Mouse (Mus musculus) kidney, adult 2 months (tissue): ENCODE measurements around the gene Cdc42ep2. TPM values are rescaled to one million over a fixed set of nuclear protein-coding genes. Genes with fewer than 3 reads are reported as not detected.
A peak's percentile ranks its signal among the peaks of the same experiment; 100 is the strongest.

Experiments used
- DNase-seq: peaks from one replicate; pipeline ENCODE4 v3.0.0; 2021
- H3K27ac ChIP-seq: fragments of 200-500 bp; 2 replicates; pipeline ENCODE4 v1.5.1; 2012; ENCODE audit warnings: low read depth, low read length, control low read depth, inconsistent platforms; ENCODE audit not compliant: insufficient read depth
- H3K27me3 ChIP-seq: fragments of 200-500 bp; replicated peaks from 2 replicates; pipeline ENCODE4 v1.6.1; 2012; ENCODE audit warnings: mild to moderate bottlenecking, moderate library complexity, low read length, inconsistent platforms; ENCODE audit not compliant: control insufficient read depth, insufficient read depth
- H3K36me3 ChIP-seq: fragments of 200-500 bp; 2 replicates; pipeline ENCODE4 v1.6.1; 2012; ENCODE audit warnings: mild to moderate bottlenecking, moderate library complexity, low read length, inconsistent platforms; ENCODE audit not compliant: control insufficient read depth, insufficient read depth
- H3K4me1 ChIP-seq: fragments of 200-500 bp; 2 replicates; pipeline ENCODE4 v1.6.1; 2011; ENCODE audit warnings: low read length; ENCODE audit not compliant: control insufficient read depth, insufficient read depth
- H3K4me3 ChIP-seq: fragments of 200-500 bp; 2 replicates; pipeline ENCODE4 v1.5.1; 2011; ENCODE audit warnings: mild to moderate bottlenecking, low read depth, low read length, control low read depth; ENCODE audit not compliant: insufficient read depth
- CTCF ChIP-seq: fragments of 200-500 bp; conservative IDR thresholded peaks from 2 replicates; pipeline ENCODE4 v1.5.1; 2011; ENCODE audit warnings: low read depth, mild to moderate bottlenecking, control low read depth, low read length, moderate library complexity, mixed read lengths; ENCODE audit not compliant: insufficient read depth, insufficient read length
- POLR2A ChIP-seq: fragments of 200-500 bp; IDR thresholded peaks from one replicate; pipeline ENCODE4 v1.6.1; 2011; ENCODE audit warnings: low read depth, low read length, control low read depth
- WGBS: fragments of 180-500 bp; shearing (Covaris S2); methylation state at CpG from one replicate; pipeline ENCODE4 v1.1.7; 2018; 5-methylcytosine and 5-hydroxymethylcytosine counted together
- polyA plus RNA-seq: library from polyadenylated mRNA; depleted of rRNA; stranded (reverse); fragments of >200 nt; gene quantifications from 2 replicates; pipeline ENCODE4 v1.2.3, GENCODE M21; 2012; rRNA removed

The Cdc42ep2 gene
- polyA plus RNA-seq, 1 experiment: 12.0 TPM

DNA sequence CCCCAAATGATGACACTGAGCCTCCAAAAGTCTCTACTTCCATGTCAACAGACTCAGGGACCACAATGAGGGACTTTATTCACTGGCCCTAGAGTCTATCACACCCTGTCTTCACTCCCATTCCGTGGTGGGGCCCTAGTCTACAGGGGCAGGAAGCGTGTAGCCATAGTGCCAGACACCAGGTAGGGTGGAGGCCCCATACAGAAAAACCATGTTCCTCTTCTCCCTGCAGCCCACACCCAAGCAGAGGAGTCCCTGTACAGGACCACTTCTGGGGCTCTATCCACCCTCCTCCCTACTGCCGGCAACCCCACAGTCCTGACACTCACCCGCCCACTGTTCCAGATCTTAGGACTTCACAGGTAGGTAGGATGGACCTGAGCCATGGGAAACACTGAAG is 52.1 kb downstream of the Cdc42ep2 start:
- H3K4me1 ChIP-seq: peaks cover 16% of the 10 kb centered on the region; the same call in 1 of the 2 replicates
- H3K27ac ChIP-seq: no peak overlapping the region
- H3K27me3 ChIP-seq: no peaks in the 10 kb centered on the region
- WGBS: 81% methylated on average over 4 of the region's 4 CpGs
- no peak for TF ChIP-seq POLR2A
- TF ChIP-seq CTCF: no peak
- H3K4me3 ChIP-seq: no peak overlapping the region
- DNase-seq: no peak
- no peaks in the 10 kb centered on the region for H3K36me3 ChIP-seq

DNA sequence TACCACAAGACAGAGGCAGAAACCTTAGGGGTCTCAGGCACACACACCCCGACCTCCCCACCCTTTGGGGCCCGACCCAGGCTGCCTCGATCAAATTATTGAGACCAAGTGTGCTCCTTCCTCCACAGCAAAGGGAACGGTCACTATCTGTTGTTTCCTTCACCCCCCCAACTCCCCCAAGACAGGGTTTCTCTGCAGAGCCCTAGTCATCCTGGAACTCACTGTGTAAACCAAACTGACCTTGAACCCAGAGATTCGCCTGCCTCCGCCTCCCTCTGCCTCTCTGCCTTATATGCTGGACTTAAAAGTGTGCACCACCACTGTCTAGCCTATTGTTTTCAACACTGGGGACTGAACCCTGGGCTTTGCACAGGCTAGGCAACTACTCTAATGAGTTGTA is 52.9 kb downstream of the Cdc42ep2 start:
- DNase-seq: no peak
- H3K27me3 ChIP-seq: no peaks in the 10 kb centered on the region
- WGBS: 52% methylated on average over 6 of the region's 6 CpGs
- no peak overlapping the region for H3K4me3 ChIP-seq
- peaks cover 9% of the 10 kb centered on the region; the same call in 1 of the 2 replicates for H3K4me1 ChIP-seq
- H3K36me3 ChIP-seq: no peaks in the 10 kb centered on the region
- TF ChIP-seq CTCF (no peak), POLR2A (no peak)
- peak overlapping the region; percentile 14; the same call in 1 of the 2 replicates for H3K27ac ChIP-seq

DNA sequence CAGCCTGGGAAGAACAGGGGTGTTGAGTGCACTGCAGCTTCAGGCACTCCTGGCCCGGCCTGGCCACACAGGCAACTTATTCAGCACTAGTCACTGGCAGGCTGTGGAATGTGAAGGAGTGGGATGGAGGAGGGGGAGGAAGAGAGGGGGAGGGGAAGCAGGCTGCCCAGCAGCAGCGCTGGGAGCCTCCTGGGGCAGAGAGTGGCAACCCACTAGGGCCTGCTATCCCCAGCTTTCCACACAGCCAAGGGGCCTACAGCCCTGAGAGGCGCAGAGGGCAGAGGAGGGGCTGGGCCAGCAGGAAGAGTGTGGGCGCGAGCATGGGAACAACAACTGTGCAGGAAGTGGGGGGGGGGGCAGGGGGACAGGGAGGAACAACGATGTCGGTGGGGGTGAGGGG is 53.3 kb downstream of the Cdc42ep2 start:
- Histone ChIP-seq H3K4me1 (peaks cover 9% of the 10 kb centered on the region; the same call in 1 of the 2 replicates), H3K27ac (no peak overlapping the region), H3K27me3 (no peaks in the 10 kb centered on the region), H3K4me3 (no peak overlapping the region), H3K36me3 (no peaks in the 10 kb centered on the region)
- DNase-seq: no peak
- WGBS: 29% methylated on average over 7 of the region's 7 CpGs
- TF ChIP-seq CTCF (no peak), POLR2A (no peak)

DNA sequence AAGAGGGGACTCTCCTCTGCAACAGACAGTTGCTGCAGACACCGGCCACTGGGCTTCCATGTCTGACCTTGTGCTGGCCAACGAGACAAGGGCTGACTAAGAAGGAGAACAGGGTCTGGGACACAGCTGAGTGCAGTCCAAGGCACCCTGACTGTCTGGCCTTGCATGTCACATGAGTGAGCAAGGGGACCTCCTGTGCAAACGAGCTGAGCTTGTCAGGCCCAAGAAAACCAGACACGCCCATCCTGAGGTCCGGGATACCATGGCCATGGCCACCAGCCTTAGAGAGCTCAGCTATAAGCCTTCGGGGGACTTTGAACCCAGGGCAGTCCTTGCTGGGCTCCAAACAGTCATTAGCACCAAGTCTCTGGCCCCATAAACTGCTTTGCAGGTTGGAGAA is 56.5 kb downstream of the Cdc42ep2 start:
- TF ChIP-seq POLR2A (no peak), CTCF (no peak)
- H3K4me1 ChIP-seq: no peaks in the 10 kb centered on the region; the same call in 1 of the 2 replicates
- WGBS: 79% methylated on average over 6 of the region's 6 CpGs
- no peak for DNase-seq
- H3K36me3 ChIP-seq: no peaks in the 10 kb centered on the region
- no peak overlapping the region for H3K4me3 ChIP-seq
- H3K27me3 ChIP-seq: no peaks in the 10 kb centered on the region
- no peak overlapping the region for H3K27ac ChIP-seq

Other genes starting within 250 kb of the Cdc42ep2 start
- gene Map3k11, start 236.1 kb downstream of the Cdc42ep2 start, polyA plus RNA-seq: 72.2 and 83.9 TPM in 2 replicates
- gene Pcnx3, start 235.9 kb downstream of the Cdc42ep2 start, polyA plus RNA-seq: 88.8 and 108 TPM in 2 replicates
- 0.08 and 0.13 TPM in 2 replicates for gene Kcnk7, start 220.4 kb downstream of the Cdc42ep2 start, polyA plus RNA-seq
- gene Ehbp1l1, start 198.5 kb downstream of the Cdc42ep2 start, polyA plus RNA-seq: 19.3 and 20.1 TPM in 2 replicates
- 93.8 and 122 TPM in 2 replicates for gene Fam89b, start 195.2 kb downstream of the Cdc42ep2 start, polyA plus RNA-seq
- 52.8 and 61.8 TPM in 2 replicates for gene Ltbp3, start 183.9 kb downstream of the Cdc42ep2 start, polyA plus RNA-seq
- 107 and 134 TPM in 2 replicates for gene Scyl1, start 153.4 kb downstream of the Cdc42ep2 start, polyA plus RNA-seq
- 18.5 and 23.1 TPM in 2 replicates for gene Frmd8, start 49.5 kb downstream of the Cdc42ep2 start, polyA plus RNA-seq
- gene Slc25a45, start 47.0 kb downstream of the Cdc42ep2 start, polyA plus RNA-seq: 52.7 and 63.4 TPM in 2 replicates
- 0.52 and 0.73 TPM in 2 replicates for gene Tigd3, start 30.7 kb downstream of the Cdc42ep2 start, polyA plus RNA-seq
- 71.5 and 79.7 TPM in 2 replicates for gene Dpf2, start 11.8 kb downstream of the Cdc42ep2 start, polyA plus RNA-seq
- 24.9 and 26.2 TPM in 2 replicates for gene Pola2, start 39.4 kb upstream of the Cdc42ep2 start, polyA plus RNA-seq
- gene Slc22a20, start 61.3 kb upstream of the Cdc42ep2 start, polyA plus RNA-seq: not detected in 2 replicates
- gene Capn1, start 91.1 kb upstream of the Cdc42ep2 start, polyA plus RNA-seq: 36.0 and 38.0 TPM in 2 replicates
- 31.5 and 32.8 TPM in 2 replicates for gene Syvn1, start 121.8 kb upstream of the Cdc42ep2 start, polyA plus RNA-seq
- 32.0 and 37.3 TPM in 2 replicates for gene Mrpl49, start 133.0 kb upstream of the Cdc42ep2 start, polyA plus RNA-seq
- gene Fau, start 133.0 kb upstream of the Cdc42ep2 start, polyA plus RNA-seq: 882 and 1,017 TPM in 2 replicates
- gene Znhit2, start 136.4 kb upstream of the Cdc42ep2 start, polyA plus RNA-seq: 42.3 and 57.7 TPM in 2 replicates
- gene Tm7sf2, start 143.6 kb upstream of the Cdc42ep2 start, polyA plus RNA-seq: 31.2 and 38.4 TPM in 2 replicates
- gene Vps51, start 152.4 kb upstream of the Cdc42ep2 start, polyA plus RNA-seq: 65.0 and 67.1 TPM in 2 replicates
- 0.58 TPM in 1 of 2 replicates, not detected in the other for gene Tmem262, start 155.2 kb upstream of the Cdc42ep2 start, polyA plus RNA-seq
- not detected in 2 replicates for gene Gm28374, start 157.4 kb upstream of the Cdc42ep2 start, polyA plus RNA-seq
- 70.2 and 77.1 TPM in 2 replicates for gene Zfpl1, start 160.1 kb upstream of the Cdc42ep2 start, polyA plus RNA-seq
- gene Cdca5, start 160.2 kb upstream of the Cdc42ep2 start, polyA plus RNA-seq: 0.37 and 0.67 TPM in 2 replicates
- gene AC131692.1, start 169.6 kb upstream of the Cdc42ep2 start, polyA plus RNA-seq: not detected in 2 replicates
- gene Naaladl1, start 181.0 kb upstream of the Cdc42ep2 start, polyA plus RNA-seq: 2.0 and 2.1 TPM in 2 replicates
- gene Sac3d1, start 193.8 kb upstream of the Cdc42ep2 start, polyA plus RNA-seq: 23.8 and 30.3 TPM in 2 replicates
- gene Snx15, start 203.5 kb upstream of the Cdc42ep2 start, polyA plus RNA-seq: 28.7 and 35.0 TPM in 2 replicates
- gene Batf2, start 216.2 kb upstream of the Cdc42ep2 start, polyA plus RNA-seq: 4.8 and 5.5 TPM in 2 replicates
- 144 and 157 TPM in 2 replicates for gene Arl2, start 216.7 kb upstream of the Cdc42ep2 start, polyA plus RNA-seq